Mouse (Mus musculus) adrenal gland, postnatal 25 days (tissue): ENCODE data around the gene Olfr1380. TPM values are rescaled to one million over a fixed set of nuclear protein-coding genes. Genes with fewer than 3 reads are reported as not detected.
A peak's percentile ranks its signal among the peaks of the same experiment; 100 is the strongest.
"Not testable (repeated sequence)": the region's sequence is repeated elsewhere in the genome, so short reads cannot be mapped to it uniquely, and the experiment has no call there.

ENCODE experiments used
- DNase-seq: peaks from one replicate; pipeline ENCODE4 v3.0.0; 2021; ENCODE audit warnings: mixed read lengths
- long read RNA-seq: library from polyadenylated mRNA; stranded (forward); transcript quantifications from one replicate; pipeline ENCODE4 v2.0.0, GENCODE M21; 2021
- total RNA-seq: library from RNA; stranded (reverse); gene quantifications from 2 replicates; pipeline ENCODE4 v1.2.3, GENCODE M21; 2021

The Olfr1380 gene
- total RNA-seq = not detected in 2 replicates
- long read RNA-seq = 0 reads

DNA sequence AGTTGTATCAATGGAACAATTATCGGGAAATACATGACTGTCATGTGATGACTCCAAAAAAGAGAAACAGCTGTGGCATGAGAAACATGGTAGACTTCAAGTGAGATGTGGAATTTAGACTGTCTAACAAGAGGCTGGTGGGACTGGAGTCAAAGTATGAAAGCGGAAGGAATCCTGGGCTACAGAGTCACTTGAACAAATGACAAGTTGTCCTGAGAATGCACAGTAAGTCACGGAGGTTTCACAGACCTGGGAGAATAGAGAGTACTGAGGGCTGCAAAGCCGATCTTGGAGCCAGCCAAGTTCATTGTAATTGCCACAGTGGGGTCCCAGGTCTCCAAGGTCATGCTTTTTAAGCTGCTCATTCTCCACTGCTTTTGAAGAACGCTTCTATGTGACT, at the start of gene Olfr1380:
TSS of gene Olfr1380 (plus strand) at position 301 of the 400 bp plus-strand sequence.
- DNase-seq = not testable (repeated sequence)

DNA sequence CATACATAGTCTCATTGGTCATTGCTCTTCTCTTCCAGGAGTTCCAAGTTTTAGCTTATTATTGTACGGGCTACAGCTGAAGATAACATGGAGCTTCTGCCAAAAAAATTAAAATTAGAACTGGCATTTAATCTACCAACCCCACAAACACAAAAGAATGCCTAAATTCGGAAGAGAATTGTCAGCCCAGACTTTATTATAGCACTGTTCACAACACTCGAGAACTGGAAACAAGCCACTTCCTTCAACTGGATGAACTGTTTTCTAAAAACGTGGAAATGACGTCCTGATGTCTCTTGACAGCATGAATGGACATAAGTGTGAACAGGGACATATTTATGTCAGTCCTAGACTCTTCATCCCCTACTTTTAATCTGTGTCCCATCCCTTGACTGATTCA, 38.6 kb upstream of the Olfr1380 start:
- DNase-seq = no peak

DNA sequence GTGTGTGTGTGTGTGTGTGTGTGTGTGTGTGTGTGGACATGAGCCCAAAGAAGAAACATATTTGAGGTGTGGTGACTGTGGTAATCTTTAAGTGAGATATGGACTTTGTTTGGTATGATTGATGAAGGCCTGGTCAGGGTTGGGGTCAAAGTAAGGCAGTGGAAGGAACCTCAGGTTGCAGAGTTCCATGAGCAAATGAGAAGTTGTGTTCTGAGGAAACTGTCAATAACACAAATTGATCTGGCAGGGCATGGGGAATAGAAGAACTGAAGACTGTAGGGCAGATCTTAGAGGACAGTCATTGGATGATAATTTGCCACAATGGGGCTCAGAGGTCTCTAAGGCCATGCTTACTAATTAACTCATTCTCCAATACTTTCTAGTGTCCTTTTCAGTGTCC, 37.3 kb upstream of the Olfr1380 start, which contains the start of gene Olfr1383:
TSS of gene Olfr1383 (plus strand) at position 301 of the 400 bp plus-strand sequence.
- no peak for DNase-seq

- no peak for DNase-seq
These were observed 28.7 kb upstream of the Olfr1380 start, which contains the start of gene Olfr1382 for GRCm38 (mm10) chr11:49527947-49528346. Olfr1382 (plus strand) TSS chr11:49528247.

GRCm38 (mm10) chr11:49532761-49533160, 23.9 kb upstream of the Olfr1380 start:
- DNase-seq = no peak

- DNase-seq = not testable (repeated sequence)
These were observed 20.0 kb upstream of the Olfr1380 start for GRCm38 (mm10) chr11:49536631-49537030.

DNA sequence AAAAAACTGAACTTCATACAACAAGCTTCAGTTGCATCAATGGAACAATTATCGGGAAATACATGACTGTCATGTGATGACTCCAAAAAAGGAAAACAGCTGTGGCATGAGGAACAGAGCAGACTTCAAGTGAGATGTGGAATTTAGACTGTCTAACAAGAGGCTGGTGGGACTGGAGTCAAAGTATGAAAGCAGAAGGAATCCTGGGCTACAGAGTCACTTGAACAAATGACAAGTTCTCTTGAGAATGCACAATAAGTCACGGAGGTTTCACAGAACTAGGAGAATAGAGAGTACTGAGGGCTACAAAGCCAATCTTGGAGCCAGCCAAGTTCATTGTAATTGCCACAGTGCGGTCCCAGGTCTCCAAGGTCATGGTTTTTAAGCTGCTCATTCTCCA, 13.5 kb upstream of the Olfr1380 start, which contains the start of gene Olfr1381:
TSS of gene Olfr1381 (plus strand) at position 301 of the 400 bp plus-strand sequence.
- DNase-seq = not testable (repeated sequence)

GRCm38 (mm10) chr11:49554033-49554432, 2.6 kb upstream of the Olfr1380 start:
- not testable (repeated sequence) for DNase-seq

GRCm38 (mm10) chr11:49575054-49575453, 18.4 kb downstream of the Olfr1380 start:
- not testable (repeated sequence) for DNase-seq

GRCm38 (mm10) chr11:49580452-49580851, 23.8 kb downstream of the Olfr1380 start:
- not testable (repeated sequence) for DNase-seq

DNA sequence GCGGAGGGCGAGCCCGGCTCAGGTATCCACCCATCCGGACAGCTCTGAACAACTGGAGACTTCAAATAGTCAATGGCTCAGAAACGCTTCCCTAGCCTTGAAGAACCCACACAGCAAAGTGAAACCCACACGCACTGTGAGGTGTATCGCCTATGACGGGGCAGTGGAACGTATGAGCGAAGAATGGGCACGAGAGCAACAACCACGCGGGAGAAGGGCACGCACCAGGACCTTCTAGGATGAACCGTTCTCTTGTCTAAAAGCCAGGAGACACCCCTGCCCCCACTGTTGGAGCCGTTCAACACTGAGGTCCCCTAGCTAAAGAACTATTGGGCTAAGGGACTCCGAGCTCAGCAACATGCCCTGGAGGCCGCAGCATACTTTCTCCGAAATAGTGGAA, 33.5 kb downstream of the Olfr1380 start:
- no peak for DNase-seq

DNA sequence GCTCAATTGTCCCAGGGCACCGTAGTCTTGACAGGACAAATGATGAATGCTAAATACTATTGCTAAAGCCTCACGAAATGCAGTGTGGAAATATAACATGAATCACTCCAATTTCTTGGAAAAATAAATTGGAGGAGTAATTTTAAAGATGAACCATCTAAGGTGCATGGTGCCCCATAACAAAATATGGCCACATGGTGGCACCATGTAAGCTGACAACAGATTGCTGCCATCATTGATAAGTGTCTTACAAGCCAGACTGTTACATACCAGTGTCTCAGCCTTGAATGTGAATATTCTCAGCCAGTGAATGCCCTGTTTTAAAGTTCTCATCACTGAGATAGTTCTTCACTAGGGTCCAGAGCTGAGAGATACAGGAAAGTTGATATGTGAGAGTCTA, 40.5 kb downstream of the Olfr1380 start:
- not testable (repeated sequence) for DNase-seq

DNA sequence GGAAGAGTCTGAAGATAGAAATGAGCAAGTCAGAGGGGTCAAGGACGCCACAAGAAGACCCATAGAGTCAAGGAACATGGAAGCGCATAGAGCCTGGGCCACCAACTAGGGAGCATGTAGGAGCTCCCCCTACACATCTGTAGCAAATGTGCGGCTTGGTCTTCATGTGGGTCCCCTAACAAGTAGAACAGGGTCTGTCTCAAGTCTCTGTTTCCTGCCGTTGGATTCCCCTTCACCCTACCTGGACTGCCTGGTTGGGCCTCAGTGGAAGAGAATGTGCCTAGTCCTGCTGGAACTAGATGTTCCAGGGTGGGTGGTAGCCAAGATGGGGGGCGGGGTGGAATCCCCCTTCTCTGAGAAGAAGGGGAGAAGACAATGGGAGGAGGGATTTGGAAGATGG, 51.6 kb downstream of the Olfr1380 start:
- not testable (repeated sequence) for DNase-seq

- peak; percentile 60 for DNase-seq
These were observed 52.5 kb downstream of the Olfr1380 start, which contains the start of gene Flt4 for GRCm38 (mm10) chr11:49608938-49609867. Flt4 (plus strand) TSS chr11:49609263.

DNA sequence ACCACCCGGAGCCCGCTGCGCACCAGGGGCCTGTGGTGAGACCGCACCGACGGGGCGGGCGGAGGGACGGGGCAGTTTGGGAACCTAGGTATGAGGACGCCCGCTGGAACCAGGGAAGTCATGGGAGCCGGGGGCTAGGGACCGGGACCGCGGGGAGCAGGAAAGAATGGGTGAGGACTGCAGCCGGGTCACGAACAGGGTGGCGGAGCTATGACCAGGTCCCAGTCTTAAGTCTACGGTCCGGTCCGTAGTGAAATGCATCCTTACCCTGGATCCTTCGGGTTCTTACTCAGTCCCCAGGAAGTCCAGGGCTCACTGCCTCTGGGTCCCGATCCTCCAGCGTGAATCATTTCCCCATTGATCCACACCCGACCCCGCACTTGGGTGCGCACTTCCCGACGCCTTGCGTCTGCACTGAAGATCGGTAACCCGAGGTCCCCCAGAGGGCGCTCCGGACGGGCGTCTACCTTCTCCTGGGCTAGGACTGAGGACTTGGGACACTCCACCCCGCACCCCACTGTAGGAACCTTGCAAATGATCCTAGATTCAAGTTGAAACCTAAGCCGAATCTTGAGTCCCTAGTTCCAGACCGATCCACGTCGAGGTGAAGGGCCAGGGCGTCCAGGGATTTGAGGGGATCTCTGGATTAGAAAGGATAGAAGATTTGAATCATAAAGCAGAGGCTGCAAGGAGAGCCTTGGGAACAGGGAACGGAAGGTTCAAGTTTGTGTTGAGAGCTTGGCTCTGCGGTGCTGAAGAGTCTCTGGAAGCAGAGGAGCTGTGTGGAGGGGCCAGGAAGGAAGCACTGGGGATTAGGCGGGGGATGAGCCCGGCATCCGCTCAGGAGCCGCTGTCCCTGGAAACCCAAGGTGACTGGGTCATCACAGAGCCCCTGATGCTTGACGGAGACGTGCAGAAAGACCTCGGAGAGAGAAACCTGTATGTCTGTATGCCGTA, 53.5 kb downstream of the Olfr1380 start:
- peak; percentile 58 for DNase-seq

DNA sequence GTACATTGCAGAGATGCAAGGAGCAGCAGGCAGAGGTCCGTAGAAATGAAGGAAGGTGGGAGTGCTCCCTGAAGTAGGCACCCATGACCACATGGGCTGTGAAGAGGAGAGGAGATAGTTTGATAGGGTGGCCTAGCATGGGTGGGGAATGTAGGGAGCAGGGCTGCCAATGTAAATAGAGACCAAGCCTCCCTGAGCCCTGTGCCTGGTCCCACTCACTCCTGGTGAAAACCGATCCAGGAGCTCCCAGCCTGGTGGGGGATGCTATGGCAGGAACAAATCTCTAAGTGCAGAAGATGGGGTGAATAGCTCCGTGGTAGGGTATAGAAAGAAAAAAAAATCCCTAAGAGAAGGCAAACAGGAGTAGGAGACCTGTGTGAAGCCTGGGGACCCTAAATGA, 54.7 kb downstream of the Olfr1380 start:
- not testable (repeated sequence) for DNase-seq

- no peak for DNase-seq
These were observed 55.5 kb downstream of the Olfr1380 start for GRCm38 (mm10) chr11:49612154-49612553.

DNA sequence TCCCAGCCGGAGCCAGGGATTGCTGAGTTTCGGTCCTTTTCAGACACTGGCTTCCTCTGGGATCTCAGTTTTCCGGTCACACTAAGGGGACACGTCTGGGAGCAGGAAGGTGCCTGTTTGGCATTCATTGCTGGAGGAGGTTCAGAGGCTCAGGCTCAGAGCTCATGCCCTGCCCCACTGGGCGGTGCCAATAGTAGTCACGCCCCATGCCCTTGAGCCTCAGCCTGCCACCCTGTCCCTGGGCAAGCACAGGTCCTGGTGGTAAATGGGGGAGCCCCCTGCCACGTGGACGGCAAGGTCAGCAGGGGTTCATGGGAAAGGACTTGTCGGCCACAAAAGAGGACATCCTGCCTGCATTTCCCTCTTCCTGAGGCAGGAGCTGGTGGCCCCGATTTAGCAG, 56.7 kb downstream of the Olfr1380 start:
- peak; percentile 42 for DNase-seq
